Mouse (Mus musculus) fibroblast of lung, adult 2 months (primary cell): ENCODE data around the gene Arpc5l.
A peak's percentile ranks its signal among the peaks of the same experiment; 100 is the strongest.

Experiments
- DNase-seq: peaks from one replicate; pipeline ENCODE4 v3.0.0-alpha.2; 2011; ENCODE audit warnings: low read depth

The Arpc5l gene

DNA sequence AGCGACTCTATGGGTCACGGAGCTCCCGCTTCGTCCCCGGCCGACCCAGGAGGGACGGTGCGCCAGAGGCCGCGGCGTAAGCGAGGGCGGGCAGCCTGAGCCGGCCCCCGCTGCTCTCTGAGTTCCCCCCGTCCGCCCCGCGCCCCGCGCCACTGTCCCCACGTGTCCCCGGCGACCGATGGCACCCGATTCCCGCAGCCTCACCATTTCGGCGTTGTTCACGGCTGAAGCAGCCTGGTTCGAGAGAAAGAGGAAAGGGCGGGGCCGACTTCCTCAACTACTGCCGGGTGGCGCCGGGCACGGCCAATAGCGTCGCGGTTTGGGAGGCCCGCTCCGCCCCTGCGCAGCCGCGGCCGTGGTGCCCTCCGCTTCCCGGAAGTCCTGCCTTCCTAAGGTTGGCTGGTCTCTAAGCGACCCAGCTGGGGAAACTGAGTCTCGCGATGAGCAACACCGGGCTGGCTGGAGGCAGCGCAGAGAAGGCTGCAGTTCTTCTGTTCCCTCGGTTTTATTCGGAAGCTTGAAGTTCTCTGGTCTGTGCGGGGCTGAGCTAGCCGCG is at the start of gene Arpc5l:
Gene Arpc5l, plus strand, starts transcription at position 469 of the 556 bp plus-strand sequence.
- DNase-seq: peak; percentile 74

DNA sequence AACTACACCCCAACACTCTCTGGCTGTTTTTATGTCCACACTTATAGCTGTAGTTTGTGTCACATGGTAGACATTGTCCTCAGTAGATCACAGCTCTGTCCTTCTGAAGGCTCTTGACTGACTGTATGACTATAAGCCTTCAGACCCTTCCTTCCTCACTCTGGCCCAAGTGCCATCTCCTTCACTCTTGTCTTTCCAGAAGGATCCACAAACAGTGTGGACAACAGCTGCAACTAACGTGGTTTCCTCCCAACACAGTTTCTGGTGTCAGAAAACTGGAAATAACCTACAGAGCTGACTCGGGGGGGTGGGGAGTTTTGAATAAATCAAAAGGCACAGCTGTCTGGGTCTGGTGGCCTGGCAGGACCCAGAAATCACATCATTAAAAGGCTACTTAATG is 49.1 kb upstream of the Arpc5l start:
- no peak for DNase-seq

DNA sequence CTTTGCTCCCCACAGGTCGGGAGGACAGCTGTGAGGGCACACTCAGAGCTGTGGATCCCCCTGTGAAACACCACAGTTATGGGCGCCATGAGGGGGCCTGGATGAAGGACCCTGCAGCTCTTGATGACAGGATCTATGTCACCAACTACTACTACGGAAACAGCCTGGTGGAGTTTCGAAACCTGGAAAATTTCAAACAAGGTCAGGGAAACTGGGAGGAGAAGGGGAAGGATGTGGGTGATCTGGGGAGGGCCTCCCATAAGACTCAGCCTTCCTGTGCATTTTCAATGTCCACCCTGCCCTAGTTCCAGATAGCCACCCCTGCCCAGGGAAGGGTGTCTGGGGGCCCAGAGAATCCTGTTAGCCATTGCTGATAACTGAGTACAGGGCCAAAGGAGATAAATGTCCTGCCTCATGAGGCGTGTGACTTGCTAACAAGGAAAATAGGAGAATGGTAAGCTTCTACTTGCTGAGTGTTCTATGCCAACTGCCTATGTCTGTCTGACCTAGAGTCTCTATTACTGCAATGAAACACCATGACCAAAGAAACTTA is 47.4 kb upstream of the Arpc5l start:
- no peak for DNase-seq

DNA sequence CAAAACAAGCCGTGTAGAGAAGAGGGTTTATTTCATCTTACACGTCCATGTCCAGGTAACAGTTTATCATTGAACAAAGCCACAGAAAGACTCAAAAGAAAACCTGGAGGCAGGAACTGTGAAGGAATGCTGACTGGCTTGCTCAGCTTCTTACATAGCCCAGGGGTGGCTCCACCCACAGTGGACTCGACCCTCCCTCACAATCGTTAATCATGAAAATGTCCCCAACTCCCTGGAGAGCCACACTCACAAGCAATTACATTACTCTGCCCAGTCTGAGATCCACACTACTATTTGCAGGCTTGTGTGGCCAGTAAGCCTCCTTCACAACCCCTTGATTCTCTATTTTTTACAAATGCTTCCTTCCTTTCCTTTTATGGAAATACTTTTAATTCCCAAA is 41.0 kb upstream of the Arpc5l start:
- no peak for DNase-seq

DNA sequence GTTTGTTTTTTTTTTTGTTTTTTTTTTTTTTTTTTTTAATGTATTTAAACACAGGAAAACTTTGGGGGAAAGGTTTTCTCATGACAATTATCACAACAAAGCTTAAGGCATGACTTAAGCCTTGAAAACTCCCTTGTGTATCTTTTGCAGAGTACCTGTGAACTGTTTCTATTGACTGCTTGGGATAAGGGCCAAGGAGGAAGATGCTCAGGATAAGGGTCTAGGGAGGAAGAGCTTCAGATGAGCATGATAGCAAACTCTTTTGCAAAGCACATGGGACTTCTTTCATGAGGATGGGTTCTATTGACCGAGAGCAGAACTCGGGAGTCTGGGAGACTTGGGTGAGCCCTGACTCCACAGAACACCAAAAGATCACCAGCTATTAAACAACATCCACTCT is 35.5 kb upstream of the Arpc5l start:
- DNase-seq: no peak

DNA sequence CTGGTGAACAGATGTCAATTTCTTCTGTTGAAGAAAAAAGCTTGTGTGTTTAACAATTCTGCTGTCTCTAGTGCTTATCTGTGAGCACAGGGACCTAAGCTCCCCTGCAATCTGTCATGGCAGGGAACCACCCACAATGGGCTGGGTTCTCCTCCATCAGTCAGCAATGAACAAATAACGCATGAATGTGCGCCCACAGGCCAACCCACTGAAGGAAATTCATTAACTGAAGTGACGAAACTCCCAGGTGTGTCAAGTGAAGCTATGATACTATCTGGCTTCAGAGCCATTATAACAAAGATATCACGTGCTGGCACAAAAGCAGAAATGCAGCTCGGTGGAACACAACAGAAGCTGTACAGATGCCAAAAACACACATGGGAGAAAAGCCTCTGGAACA is 35.1 kb upstream of the Arpc5l start:
- DNase-seq: no peak

DNA sequence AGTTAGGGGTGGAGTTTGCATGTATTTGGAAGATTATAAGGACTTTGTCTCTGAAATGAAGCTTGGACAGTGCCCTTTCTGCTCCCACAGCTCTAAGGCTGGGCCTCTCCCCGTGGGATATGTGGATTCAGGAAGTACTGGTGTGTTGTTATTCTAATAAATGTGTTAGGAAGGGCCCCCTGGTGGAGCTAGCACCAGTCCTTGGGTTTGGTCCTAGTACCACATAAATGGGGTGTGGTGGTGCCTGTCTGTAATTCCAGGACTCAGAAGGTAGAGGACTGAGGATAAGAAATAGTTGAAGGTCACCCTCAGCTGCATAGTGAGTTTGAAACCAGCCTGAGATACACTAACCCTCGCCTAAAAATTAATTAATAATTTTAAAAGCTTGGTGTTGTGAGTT is 31.9 kb upstream of the Arpc5l start:
- no peak for DNase-seq

DNA sequence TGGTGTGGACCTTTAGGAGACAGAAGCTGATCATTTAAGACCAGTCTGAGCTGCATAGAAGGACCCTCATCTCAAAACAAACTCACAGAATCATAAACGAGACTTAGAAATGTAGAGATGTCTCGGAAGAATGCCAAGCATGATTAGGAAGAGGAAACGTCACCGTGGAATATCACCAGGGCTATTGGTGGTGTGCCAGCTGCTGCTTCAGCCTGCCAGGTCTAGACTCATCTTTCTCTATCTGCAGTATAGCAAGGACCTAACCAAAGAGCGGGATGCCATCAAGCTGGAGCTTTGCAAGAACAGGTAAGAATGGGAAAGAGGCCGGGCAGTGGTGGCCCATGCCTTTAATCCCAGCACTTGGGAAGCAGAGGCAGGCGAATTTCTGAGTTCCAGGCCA is 31.4 kb upstream of the Arpc5l start:
- no peak for DNase-seq

DNA sequence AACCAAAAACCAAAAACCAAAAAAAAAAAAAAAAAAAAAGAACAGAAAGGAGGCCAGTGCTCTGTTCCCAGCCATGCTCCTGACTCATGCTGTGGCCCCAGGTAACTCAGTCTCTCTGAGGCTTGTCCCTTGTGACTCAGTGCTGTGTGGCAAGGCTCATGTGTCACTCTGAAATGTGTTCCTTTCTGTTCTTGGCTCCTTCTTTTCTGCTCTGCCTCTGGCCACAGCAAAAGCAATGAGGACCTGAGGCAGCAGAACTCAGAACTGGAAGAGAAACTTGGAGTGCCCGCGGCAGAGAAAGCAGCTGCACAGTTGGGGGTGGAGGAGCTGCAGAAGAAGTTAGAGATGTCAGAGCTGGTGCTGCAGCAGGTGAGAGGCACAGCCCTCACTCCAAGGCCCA is 31.0 kb upstream of the Arpc5l start:
- no peak for DNase-seq

DNA sequence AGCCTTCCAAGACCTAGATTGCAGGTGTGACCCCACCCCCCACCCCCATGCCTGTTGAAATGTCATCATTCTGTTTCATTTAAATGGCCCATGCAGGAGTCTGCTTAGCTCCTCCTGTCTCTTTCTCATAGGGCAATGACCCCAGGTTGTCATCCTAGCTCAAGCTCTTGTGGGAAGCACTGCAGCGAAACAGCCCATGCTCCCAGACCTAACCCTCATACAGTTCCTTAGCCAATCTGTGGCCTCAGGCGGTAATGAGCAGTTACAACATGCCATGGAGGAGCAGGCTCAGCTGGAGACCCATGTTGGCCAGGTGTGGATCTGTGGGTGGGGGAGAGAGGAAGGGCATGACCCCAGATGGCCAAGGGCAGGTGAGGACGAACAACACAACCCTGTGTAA is 30.0 kb upstream of the Arpc5l start:
- DNase-seq: no peak

DNA sequence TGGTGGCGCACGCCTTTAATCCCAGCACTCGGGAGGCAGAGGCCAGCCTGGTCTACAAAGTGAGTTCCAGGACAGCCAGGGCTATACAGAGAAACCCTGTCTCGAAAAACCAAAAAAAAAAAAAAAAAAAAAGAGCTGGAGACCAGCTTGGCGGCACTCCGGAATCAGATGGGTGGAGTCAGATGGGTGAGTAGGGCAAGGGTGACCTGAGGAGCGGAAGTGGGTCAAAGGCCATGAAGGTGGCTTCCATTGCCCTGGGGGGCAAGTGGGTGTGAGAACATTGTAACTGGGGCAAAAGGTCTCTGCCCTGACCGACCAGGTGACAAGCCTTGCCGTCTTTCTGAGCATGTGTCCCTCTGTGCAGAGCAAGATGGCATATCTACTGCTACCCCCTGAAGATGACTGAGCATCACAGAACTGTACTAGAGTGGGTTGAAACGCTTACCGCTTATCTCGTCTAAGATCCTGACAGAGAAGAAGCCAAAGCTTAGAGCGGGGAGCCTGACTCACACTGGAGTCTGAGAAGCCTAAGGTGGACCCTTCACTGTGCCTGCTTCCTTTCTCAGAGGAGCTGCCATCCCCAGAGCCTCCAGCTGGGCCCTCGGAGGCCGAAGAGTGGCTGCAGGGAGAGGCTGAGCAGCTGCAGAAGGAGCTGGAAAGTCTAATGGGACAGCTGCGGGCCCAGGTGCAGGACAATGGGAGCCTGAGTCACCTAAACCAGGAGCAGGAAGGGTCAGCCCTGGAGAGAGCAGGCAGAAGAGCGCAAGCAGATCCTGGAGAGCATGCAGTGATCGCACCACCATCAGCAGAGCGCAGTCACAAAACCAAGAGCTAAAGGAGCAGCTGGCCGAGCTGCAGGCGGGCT is 29.0 kb upstream of the Arpc5l start:
- no peak for DNase-seq

DNA sequence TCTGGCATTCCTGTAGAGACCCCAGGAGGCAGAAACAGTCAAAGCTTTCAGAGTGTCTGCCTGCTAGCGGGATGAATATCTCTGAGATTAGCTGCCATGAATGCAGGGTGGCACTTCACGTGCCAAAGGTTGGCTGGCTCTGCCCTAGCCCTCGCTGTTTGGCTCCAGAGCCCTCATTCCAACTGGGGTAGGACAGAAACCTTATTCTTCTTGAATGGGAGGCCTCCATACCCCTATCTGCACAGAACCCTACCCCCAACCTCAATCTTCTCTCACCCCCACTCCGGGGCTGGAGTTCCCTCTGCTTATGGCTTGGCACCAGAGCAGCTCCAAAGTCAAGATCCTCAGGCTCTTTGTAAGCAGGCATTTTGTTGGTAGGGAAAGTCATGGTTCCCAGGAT is 27.3 kb upstream of the Arpc5l start:
- DNase-seq: peak; percentile 42

DNA sequence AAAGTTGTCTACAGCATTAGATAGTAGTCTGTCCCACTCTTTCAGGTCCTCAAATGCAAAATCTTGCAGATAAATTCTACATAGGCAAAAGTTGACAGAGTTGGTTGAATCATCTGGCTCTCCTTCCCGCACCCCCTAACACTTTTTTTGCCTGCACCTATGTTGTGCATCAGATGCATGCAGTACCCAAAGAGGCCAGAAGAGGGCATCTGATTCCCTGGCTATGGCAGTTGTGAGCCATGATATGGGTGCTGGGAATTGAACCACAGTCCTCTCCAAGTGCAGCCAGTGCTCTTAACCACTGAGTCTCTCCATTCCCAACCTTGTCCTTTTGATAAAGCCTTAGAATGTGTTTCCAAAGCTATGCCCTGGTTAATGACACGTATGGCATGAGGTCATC is 21.7 kb upstream of the Arpc5l start:
- DNase-seq: no peak

DNA sequence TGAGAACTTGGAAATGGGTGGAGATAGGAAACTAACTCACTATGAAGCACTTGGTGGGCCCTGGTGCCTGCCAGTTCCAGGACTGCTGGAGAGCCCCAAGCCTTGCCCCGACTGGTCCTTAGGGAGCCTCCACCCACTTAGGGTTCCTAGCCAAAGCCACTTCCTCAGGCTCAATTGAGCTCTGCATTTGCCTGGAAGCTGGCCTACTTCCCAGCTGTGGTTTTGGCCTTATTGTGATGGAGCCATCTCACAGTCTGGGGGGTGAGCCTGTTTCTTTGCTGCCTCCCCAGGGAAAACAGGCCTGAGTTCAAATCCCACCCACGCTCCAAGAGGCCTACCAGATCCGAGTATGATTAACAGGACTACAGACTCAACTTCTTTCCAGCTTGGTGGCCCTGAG is 18.6 kb upstream of the Arpc5l start:
- peak; percentile 95 for DNase-seq

DNA sequence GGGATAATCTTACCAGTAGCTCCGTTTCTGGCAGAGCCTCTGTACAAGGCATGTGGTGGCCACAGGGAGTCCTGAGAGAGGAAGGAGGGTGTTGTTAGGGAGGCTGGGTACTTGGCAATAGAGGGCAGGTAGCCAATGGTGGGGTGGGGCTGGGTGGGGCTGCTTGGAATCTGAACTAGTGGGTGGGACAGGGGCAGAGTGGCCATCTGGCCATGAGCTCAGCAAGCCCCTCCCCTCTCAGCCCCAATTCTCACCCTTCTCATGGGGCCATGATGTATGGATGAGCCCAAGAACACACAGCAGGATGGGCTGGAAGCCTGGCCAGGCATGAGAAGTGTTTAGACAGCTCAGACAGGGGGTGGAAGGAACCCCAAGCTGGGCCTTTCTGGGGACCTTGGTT is 17.8 kb upstream of the Arpc5l start:
- no peak for DNase-seq

DNA sequence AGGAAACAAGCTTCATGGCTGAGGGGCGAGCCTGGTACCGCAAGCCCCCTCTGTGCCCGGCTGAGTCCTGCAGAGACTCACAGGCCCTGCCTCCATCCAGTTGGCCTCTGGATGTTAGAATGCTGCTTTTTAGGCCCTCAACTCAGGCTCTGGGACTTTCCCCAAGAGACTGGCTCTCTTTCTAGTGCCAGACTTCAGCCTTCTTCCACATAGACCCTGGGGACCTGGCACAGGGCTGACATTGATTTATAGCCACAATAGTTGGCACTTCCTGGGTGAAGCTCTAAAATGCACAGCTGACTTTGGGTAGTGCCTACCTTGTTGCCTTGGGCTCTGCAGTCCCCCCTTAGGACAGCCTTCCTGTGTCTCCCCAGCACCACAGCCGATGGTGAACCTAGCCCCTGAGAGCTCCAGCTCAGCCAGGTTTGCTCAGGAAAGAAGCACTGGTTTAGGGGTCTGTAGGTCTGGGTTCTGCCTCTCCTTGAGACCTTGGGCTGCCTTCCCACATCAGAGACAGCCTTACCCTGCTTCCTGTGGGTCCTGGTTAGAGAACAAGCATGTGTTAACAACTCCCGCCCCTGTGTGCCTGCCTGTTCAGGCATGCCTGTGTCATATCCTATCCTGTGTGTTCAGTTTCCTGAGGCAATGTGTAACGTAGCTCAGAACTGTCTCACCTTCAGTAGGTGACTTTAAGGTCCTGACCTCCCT is 17.2 kb upstream of the Arpc5l start:
- no peak for DNase-seq

DNA sequence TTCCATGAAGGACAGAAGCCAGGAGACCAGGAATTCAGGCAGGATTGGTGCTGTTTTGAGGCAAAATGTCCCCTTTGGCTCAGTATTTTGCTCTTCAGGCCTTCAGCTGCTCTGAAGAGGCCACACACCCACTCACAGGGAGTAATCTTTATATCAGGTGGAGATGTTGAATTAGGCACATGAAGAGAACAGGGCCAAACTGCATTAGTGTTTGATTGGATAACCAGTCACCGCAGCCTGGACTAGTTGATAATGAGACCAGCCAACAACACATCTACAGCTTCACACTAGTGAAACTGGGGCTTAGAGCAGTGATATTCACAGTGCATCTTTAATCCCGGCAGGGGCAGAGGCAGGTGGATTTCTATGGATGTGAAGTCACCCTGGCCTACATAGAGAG is 16.2 kb upstream of the Arpc5l start:
- DNase-seq: no peak

DNA sequence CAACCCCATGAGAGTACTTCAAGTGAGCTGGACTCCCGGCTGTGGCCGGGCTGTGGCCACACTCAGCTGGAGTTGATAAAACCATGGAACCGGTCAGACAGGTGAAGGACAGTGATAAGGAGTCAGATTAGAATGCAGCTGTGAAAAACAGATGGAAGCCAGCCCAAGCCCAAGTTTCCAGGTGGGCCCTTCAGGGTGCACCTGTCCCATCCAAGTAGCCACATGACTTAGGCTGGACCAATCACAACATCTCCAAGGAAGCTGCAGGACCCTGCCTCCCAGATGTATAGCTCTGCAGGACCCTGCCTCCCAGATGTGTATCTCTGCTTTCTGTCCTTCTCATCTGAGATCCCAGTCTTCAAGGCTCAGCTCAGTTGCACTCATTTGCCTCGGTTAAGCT is 13.1 kb upstream of the Arpc5l start:
- no peak for DNase-seq

DNA sequence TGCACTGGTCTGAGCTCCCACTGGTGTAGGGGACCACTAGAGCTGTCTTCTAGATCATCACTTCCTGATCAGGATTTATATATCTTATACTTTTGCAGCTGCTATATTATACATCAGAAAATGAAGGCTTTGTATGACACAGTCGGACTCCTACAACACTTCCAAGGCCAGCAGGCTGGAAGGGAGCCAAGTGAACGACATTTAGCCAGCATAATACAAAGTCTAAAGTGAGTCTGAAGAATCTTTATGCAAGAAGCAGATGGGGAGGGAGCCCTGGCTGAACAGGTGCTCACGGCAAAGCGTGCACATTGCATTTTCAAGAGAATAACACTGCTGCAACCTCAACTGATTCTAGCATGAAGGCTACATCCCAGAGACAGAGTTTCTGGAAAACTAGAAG is 12.7 kb upstream of the Arpc5l start:
- no peak for DNase-seq

DNA sequence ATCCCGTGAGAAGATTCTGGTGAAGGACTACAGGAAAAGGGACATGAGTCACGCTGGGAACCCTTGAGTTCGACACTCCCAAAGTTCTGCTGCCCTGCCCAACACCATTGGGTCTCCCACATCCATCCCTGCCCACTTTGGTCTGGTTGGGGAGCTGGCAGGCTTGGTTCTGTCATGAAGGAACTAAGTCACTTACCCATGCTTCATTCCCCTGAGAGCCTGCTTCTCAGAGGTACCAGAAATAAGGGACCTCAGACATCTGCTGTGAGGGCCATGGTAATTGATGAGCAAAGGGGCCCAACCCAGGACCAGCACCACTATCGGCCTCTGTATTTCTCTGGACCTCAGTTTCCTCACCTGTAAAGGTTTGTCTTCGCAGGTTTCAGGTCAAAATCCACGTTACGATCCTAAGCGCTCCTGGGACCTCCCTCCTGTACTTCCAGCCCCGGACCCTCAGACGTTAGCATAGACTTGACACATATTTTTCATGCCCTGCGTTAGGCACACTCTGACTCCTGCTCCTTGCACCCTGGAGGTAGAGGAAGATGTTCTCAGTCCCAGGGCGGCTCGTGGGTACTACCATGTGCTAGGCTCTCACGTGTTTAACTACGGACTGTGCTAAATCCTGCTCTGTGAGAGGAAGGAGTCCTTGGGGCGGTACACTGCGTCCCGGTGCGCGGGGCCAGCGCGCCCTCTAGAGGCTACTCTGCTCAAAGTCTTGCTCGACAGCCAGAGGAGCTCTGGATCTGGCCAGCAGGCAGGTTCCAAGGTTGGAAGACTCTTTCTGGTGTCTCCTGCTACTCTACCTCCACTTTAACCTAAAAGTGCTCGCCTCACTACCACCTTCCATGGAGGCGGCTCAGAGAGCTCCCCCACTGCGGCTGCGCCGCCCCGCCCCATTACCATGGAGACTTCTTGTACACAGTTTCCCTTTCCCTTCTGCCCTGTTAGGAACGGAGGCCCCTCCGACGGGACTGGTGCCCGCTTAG is 7.5 kb upstream of the Arpc5l start, which contains the start of gene Wdr38:
Gene Wdr38, plus strand, starts transcription at position 91 of the 989 bp plus-strand sequence.
- DNase-seq: no peak

DNA sequence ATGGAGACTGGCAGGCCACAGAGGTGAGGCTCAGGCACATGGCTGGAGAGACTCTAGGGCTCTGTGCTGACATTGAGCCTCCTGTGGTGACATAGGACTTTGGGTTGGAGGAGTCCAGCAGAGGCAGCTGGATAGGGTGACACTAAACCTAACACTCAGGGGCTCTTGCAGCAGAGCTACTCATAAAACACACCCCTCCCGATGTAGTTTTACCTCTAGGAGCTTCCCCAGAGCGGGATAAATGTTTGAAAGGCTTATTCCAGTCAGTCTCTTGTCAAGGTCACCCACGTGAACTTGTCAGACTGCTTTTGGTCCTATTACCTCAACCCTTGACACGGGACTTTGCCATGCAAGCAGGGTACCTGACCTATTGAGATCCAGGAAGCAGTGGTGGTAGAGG is 5.8 kb upstream of the Arpc5l start:
- DNase-seq: no peak
